Mouse (Mus musculus): Measurements from ENCODE around the gene Pxmp2.

DNA sequence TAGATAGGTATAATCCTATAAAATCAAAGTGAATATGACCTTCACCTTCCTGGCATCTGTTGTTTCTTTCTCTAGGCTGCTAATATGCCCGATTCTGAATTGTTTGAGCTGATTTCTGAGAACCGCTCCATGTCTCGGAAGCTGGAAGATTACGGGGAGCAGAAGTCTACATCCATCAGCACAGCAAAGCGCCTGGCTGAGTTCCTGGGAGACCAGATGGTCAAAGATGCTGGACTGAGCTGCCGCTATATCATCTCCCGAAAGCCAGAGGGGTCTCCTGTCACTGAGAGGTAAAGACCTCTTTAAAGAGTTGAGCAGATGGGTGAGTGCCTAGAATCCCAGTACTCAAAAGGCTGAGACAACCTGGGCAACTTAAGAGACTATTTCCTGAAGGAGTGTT is 22.9 kb upstream of the Pxmp2 start:
- TF ChIP-seq CTCF (IDR thresholded peaks at IDR 0.05; ENCODE audit: borderline replicate concordance, control insufficient read depth, extremely low read depth, insufficient read depth, low read length, poor library complexity) (no peak), POLR2A (IDR thresholded peaks at IDR 0.05; ENCODE audit: control insufficient read depth, extremely low read depth, insufficient read depth, low read length, poor library complexity) (no peak)
